31 mouse cellular contexts compared by ENCODE assay signal in genomic region chr8:20964531-20964930, GRCm38 (mm10). TPM values are rescaled to one million over a fixed set of nuclear protein-coding genes. Genes with fewer than 3 reads are reported as not detected.
DNase-seq lines count a peak whose midpoint lies in the region; ATAC-seq and TF ChIP-seq lines count a peak whose summit lies in the region.
"Had no signal": no experiment of that assay in that cellular context is flagged by ENCODE, and none has a peak within 500 bp of the region (broad histone marks: within the 10 kb centered on the region; RNA-seq: fewer than 3 reads in every experiment).

No protein-coding gene starts in this region.

- TF ChIP-seq CTCF in intestine, postnatal 0 days (IDR thresholded peaks at IDR 0.05; ENCODE audit: low read depth) = 0 out of 2 replicates have a peak, but pooled peaks have one; percentile 15

- ATAC-seq in intestine, postnatal 0 days = no peak
- ATAC-seq in intestine, embryonic 16.5 days = no peak
- ATAC-seq: activated CD4-positive, CD25-positive, alpha-beta regulatory T cell, adult 4 months; CD4-positive, CD25-positive, alpha-beta regulatory T cell, adult 4 months; forebrain, embryonic 13.5 days; forebrain, embryonic 16.5 days; hindbrain, embryonic 16.5 days; intestine, embryonic 15.5 days had no signal

- DNase-seq in adrenal gland, postnatal 10 days = peak; percentile 37
- DNase-seq in adrenal gland, postnatal 36 days = peak; percentile 40 to 57
- DNase-seq in c-Kit-positive CD71-positive TER-119-positive erythroid progenitor cells, embryonic 14.5 days (ENCODE audit: low spot score) = no peak
- DNase-seq in frontal cortex, postnatal 14 days (ENCODE audit: low spot score in 2 of 2) = no peak
- DNase-seq: cerebellum, adult 18-20 months; cerebellum, adult 9-10 months; cerebellum, postnatal 14 days; gastrocnemius, adult 2 months; gastrocnemius, postnatal 14 days; heart, postnatal 10 days; heart, postnatal 36 days; kidney, adult 8-10 months had no signal

- H3K27me3 ChIP-seq in intestine, postnatal 0 days (replicated peaks; ENCODE audit: control insufficient read depth, insufficient read depth, low read length) = no peaks in the 10 kb centered on the region
- H3K27me3 ChIP-seq in intestine, embryonic 16.5 days (replicated peaks; ENCODE audit: control insufficient read depth, insufficient read depth, low read length) = no peaks in the 10 kb centered on the region
- H3K27me3 ChIP-seq: forebrain, embryonic 13.5 days; heart, embryonic 12.5 days; heart, embryonic 15.5 days; hindbrain, embryonic 13.5 days; intestine, embryonic 15.5 days had no signal

- no peaks in the 10 kb centered on the region for H3K36me3 ChIP-seq in intestine, postnatal 0 days (ENCODE audit: control insufficient read depth, insufficient read depth)
- no peaks in the 10 kb centered on the region for H3K36me3 ChIP-seq in intestine, embryonic 16.5 days (ENCODE audit: control insufficient read depth, insufficient read depth, low read length)
- H3K36me3 ChIP-seq: forebrain, embryonic 10.5 days; heart, embryonic 12.5 days; heart, embryonic 15.5 days; hindbrain, embryonic 10.5 days; hindbrain, embryonic 13.5 days; intestine, embryonic 15.5 days had no signal

- H3K9ac ChIP-seq in intestine, postnatal 0 days (ENCODE audit: low read depth, low read length) = no peak overlapping the region
- no peak overlapping the region for H3K9ac ChIP-seq in intestine, embryonic 16.5 days (ENCODE audit: low read depth, low read length)
- H3K9ac ChIP-seq: forebrain, embryonic 13.5 days; heart, embryonic 12.5 days; heart, embryonic 15.5 days; hindbrain, embryonic 13.5 days; intestine, embryonic 15.5 days had no signal

- H3K4me2 ChIP-seq in intestine, postnatal 0 days (replicated peaks; ENCODE audit: low read depth) = no peak overlapping the region
- no peak overlapping the region for H3K4me2 ChIP-seq in intestine, embryonic 16.5 days (ENCODE audit: low read depth, low read length)
- H3K4me2 ChIP-seq: forebrain, embryonic 13.5 days; heart, embryonic 12.5 days; heart, embryonic 15.5 days; hindbrain, embryonic 13.5 days; intestine, embryonic 15.5 days had no signal

- no peak overlapping the region for H3K27ac ChIP-seq in intestine, postnatal 0 days (ENCODE audit: low read depth, low read length)
- H3K27ac ChIP-seq in intestine, embryonic 16.5 days (ENCODE audit: low read length) = no peak overlapping the region
- H3K27ac ChIP-seq: forebrain, embryonic 10.5 days; forebrain, embryonic 13.5 days; gastrocnemius, adult 2 months; heart, embryonic 15.5 days; hindbrain, embryonic 10.5 days; hindbrain, embryonic 13.5 days; intestine, embryonic 15.5 days had no signal

- no peak overlapping the region for H3K4me3 ChIP-seq in intestine, postnatal 0 days (ENCODE audit: low read depth, low read length)
- no peak overlapping the region for H3K4me3 ChIP-seq in intestine, embryonic 16.5 days (ENCODE audit: low read length)
- H3K4me3 ChIP-seq: forebrain, embryonic 10.5 days; forebrain, embryonic 13.5 days; gastrocnemius, adult 2 months; heart, embryonic 12.5 days; heart, embryonic 15.5 days; hindbrain, embryonic 10.5 days; hindbrain, embryonic 13.5 days; intestine, embryonic 15.5 days had no signal

- H3K9me3 ChIP-seq in intestine, postnatal 0 days (ENCODE audit: control insufficient read depth) = no peaks in the 10 kb centered on the region
- no peaks in the 10 kb centered on the region; the same call in 1 of the 2 replicates for H3K9me3 ChIP-seq in intestine, embryonic 16.5 days (ENCODE audit: control insufficient read depth, low read length)
- H3K9me3 ChIP-seq: heart, embryonic 15.5 days; intestine, embryonic 15.5 days had no signal

- WGBS in intestine, postnatal 0 days = 85% methylated on average over 2 of the region's 2 CpGs
- 68% methylated on average over 2 of the region's 2 CpGs for WGBS in intestine, embryonic 16.5 days

- no peaks in the 10 kb centered on the region for H3K4me1 ChIP-seq in intestine, postnatal 0 days (replicated peaks; ENCODE audit: control insufficient read depth, insufficient read depth, low read length)
- H3K4me1 ChIP-seq in intestine, embryonic 16.5 days (ENCODE audit: control insufficient read depth, insufficient read depth, low read length) = no peaks in the 10 kb centered on the region
- H3K4me1 ChIP-seq: forebrain, embryonic 10.5 days; forebrain, embryonic 13.5 days; heart, embryonic 12.5 days; heart, embryonic 15.5 days; hindbrain, embryonic 10.5 days; hindbrain, embryonic 13.5 days; intestine, embryonic 15.5 days had no signal

RNA-seq across cellular contexts. Expression of gene AY761185, which starts 20.0 kb away (rescaled TPM):
- not detected in 2 replicates for polyA plus RNA-seq in intestine, postnatal 0 days (2015; fragmentation: Nextera tagmentation; extraction: Ambion mirVana)
- polyA plus RNA-seq in intestine, embryonic 16.5 days (2015; fragmentation: Nextera tagmentation; extraction: Ambion mirVana) = not detected in 2 replicates
- total RNA-seq in adrenal gland, postnatal 10 days (2021) = not detected
- not detected for total RNA-seq in adrenal gland, postnatal 36 days (2021)
- total RNA-seq: ES-E14; gastrocnemius, adult 2 months; gastrocnemius, postnatal 14 days; gastrocnemius, postnatal 4 days; heart, postnatal 10 days; heart, postnatal 36 days had no signal
- polyA plus RNA-seq: activated CD4-positive, CD25-positive, alpha-beta regulatory T cell, adult 4 months; brain, embryonic 14.5 days; C2C12; CD4-positive, CD25-positive, alpha-beta regulatory T cell, adult 4 months; embryonic facial prominence, embryonic 11.5 days; embryonic facial prominence, embryonic 14.5 days; forebrain, embryonic 10.5 days; forebrain, embryonic 13.5 days; forebrain, embryonic 16.5 days; heart, embryonic 12.5 days; heart, embryonic 15.5 days; hindbrain, embryonic 10.5 days; hindbrain, embryonic 13.5 days; hindbrain, embryonic 16.5 days; intestine, embryonic 15.5 days had no signal

RNA-seq across cellular contexts. Expression of gene Gm6040, which starts 42.7 kb away (rescaled TPM):
- polyA plus RNA-seq in intestine, postnatal 0 days (2015; fragmentation: Nextera tagmentation; extraction: Ambion mirVana) = not detected in 2 replicates
- polyA plus RNA-seq in intestine, embryonic 16.5 days (2015; fragmentation: Nextera tagmentation; extraction: Ambion mirVana) = not detected in 2 replicates
- not detected for total RNA-seq in adrenal gland, postnatal 10 days (2021)
- not detected for total RNA-seq in adrenal gland, postnatal 36 days (2021)
- total RNA-seq: ES-E14; gastrocnemius, adult 2 months; gastrocnemius, postnatal 14 days; gastrocnemius, postnatal 4 days; heart, postnatal 10 days; heart, postnatal 36 days had no signal
- polyA plus RNA-seq: activated CD4-positive, CD25-positive, alpha-beta regulatory T cell, adult 4 months; brain, embryonic 14.5 days; C2C12; CD4-positive, CD25-positive, alpha-beta regulatory T cell, adult 4 months; embryonic facial prominence, embryonic 11.5 days; embryonic facial prominence, embryonic 14.5 days; forebrain, embryonic 10.5 days; forebrain, embryonic 13.5 days; forebrain, embryonic 16.5 days; heart, embryonic 12.5 days; heart, embryonic 15.5 days; hindbrain, embryonic 10.5 days; hindbrain, embryonic 13.5 days; hindbrain, embryonic 16.5 days; intestine, embryonic 15.5 days had no signal

Comparison
In these comparisons a context has a peak if more than half of its experiments do, and no peak if none do; other contexts are left out.
1. DNase-seq: peak in adrenal gland, postnatal 10 days (single experiment) and adrenal gland, postnatal 36 days (2 of 2); none in c-Kit-positive CD71-positive TER-119-positive erythroid progenitor cells, embryonic 14.5 days (single experiment) and frontal cortex, postnatal 14 days (0 of 2).